Mouse (Mus musculus) neural tube, embryonic 11.5 days (tissue): ENCODE results near the gene Coro2b. TPM values are rescaled to one million over a fixed set of nuclear protein-coding genes. Genes with fewer than 3 reads are reported as not detected.

ENCODE experiments used
- ATAC-seq: fragments of 200-750 bp; cut with Nextera tagmentation; 2 replicates; pipeline ENCODE4 v1.8.0; 2017; ENCODE audit warnings: moderate number of reproducible peaks, mild to moderate bottlenecking, moderate TSS enrichment, moderate library complexity; ENCODE audit not compliant: insufficient read depth, low FRiP score, low TSS enrichment
- DNase-seq: peaks from one replicate; pipeline ENCODE4 v3.0.0-alpha.2; 2015; ENCODE audit warnings: low spot score
- H3K27ac ChIP-seq: fragments of 300-500 bp; sonication (generic); 2 replicates; pipeline ENCODE4 v1.5.1; 2014; ENCODE audit warnings: low read depth, mild to moderate bottlenecking, low read length
- H3K27me3 ChIP-seq: fragments of 300-500 bp; sonication (generic); 2 replicates; pipeline ENCODE4 v1.6.1; 2014; ENCODE audit warnings: mild to moderate bottlenecking, low read length, mixed read lengths; ENCODE audit not compliant: control insufficient read depth, insufficient read depth
- H3K36me3 ChIP-seq: fragments of 300-500 bp; sonication (generic); 2 replicates; pipeline ENCODE4 v1.6.1; 2014; ENCODE audit warnings: mild to moderate bottlenecking, low read length, moderate library complexity, mixed read lengths; ENCODE audit not compliant: control insufficient read depth, insufficient read depth
- H3K4me1 ChIP-seq: fragments of 300-500 bp; sonication (generic); 2 replicates; pipeline ENCODE4 v1.6.1; 2014; ENCODE audit warnings: low read length, mixed read lengths; ENCODE audit not compliant: control insufficient read depth, insufficient read depth
- H3K4me2 ChIP-seq: fragments of 300-500 bp; sonication (generic); 2 replicates; pipeline ENCODE4 v1.6.1; 2014; ENCODE audit warnings: low read depth, mild to moderate bottlenecking, moderate library complexity
- H3K4me3 ChIP-seq: fragments of 300-500 bp; sonication (generic); 2 replicates; pipeline ENCODE4 v1.5.1; 2014; ENCODE audit warnings: low read depth, low read length
- H3K9ac ChIP-seq: fragments of 300-500 bp; sonication (generic); 2 replicates; pipeline ENCODE4 v1.6.1; 2014; ENCODE audit warnings: mild to moderate bottlenecking, low read length
- H3K9me3 ChIP-seq: fragments of 300-500 bp; sonication (generic); 2 replicates; pipeline ENCODE4 v1.6.1; 2016; ENCODE audit warnings: low read length; ENCODE audit not compliant: control insufficient read depth
- WGBS: fragments of 180-500 bp; shearing (Covaris S2); extraction: QIAGEN DNeasy Blood & Tissue Kit; methylation state at CpG from one replicate; pipeline ENCODE4 v1.1.7; 2014; 5-methylcytosine and 5-hydroxymethylcytosine counted together
- polyA plus RNA-seq: library from polyadenylated mRNA; unstranded; fragments of >200 nt; fragmentation: Nextera tagmentation; extraction: Ambion mirVana; gene quantifications from 2 replicates; pipeline ENCODE4 v1.2.1, GENCODE M21; 2014

Gene Coro2b
- polyA plus RNA-seq, 1 experiment from 2014 or later = 23.7 TPM

DNA sequence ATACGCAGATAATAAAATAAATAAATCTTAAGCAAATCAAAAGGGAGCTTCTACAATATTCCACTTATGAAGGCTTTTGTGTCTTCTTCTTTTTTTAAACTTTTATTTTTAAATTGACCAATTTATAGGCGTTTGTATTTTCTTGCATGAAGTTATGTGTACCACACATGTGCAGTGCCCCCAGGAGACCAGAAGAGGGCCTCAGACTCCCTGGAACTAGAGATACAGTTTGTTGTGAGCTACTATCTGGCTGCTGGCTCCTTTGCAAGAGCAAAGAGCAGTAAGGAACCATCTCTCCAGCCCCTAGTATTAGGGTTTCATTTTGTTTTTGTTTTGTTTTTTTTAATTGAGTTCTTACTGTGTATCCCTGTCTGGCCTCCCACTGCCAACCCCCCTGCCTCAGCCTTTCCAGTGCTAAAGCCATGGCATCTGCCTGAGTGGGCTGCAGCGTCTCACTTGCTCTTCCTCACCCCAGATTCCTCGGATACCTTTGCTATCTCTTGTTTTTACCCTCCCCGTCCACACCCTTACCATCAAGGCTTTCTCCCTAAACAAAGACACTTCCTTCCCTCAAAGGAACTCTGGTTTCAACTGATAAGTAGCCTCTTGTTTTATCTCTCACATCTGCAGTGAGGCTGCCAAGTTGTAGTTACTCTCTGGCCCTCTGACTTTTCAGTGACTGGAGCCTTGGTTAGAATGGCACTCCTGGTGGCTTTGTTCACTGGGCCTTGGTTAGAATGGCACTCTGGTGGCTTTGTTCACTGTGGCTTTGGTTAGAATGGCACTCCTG, 129.3 kb downstream of the Coro2b start:
- Histone ChIP-seq H3K9me3 (no peaks in the 10 kb centered on the region), H3K4me3 (no peak overlapping the region), H3K4me2 (no peak overlapping the region), H3K4me1 (no peaks in the 10 kb centered on the region), H3K27me3 (no peaks in the 10 kb centered on the region), H3K36me3 (no peaks in the 10 kb centered on the region), H3K9ac (no peak overlapping the region), H3K27ac (no peak overlapping the region)
- 80% methylated on average over 5 of the region's 5 CpGs for WGBS
- ATAC-seq = no peak
- DNase-seq = no peak

- no peaks in the 10 kb centered on the region for H3K9me3 ChIP-seq
- no peak overlapping the region for H3K4me2 ChIP-seq
- no peak overlapping the region for H3K27ac ChIP-seq
- H3K9ac ChIP-seq = no peak overlapping the region
- no peaks in the 10 kb centered on the region for H3K4me1 ChIP-seq
- no peaks in the 10 kb centered on the region for H3K27me3 ChIP-seq
- DNase-seq (no peak), ATAC-seq (no peak)
- no peaks in the 10 kb centered on the region for H3K36me3 ChIP-seq
- no peak overlapping the region for H3K4me3 ChIP-seq
- WGBS = 87% methylated on average over 7 of the region's 7 CpGs
These were observed 130.3 kb downstream of the Coro2b start for GRCm38 (mm10) chr9:62406423-62407013.

- Histone ChIP-seq H3K4me1 (peaks cover 2% of the 10 kb centered on the region; the same call in 1 of the 2 replicates), H3K27ac (no peak overlapping the region), H3K4me3 (no peak overlapping the region), H3K4me2 (no peak overlapping the region), H3K9me3 (no peaks in the 10 kb centered on the region), H3K9ac (no peak overlapping the region), H3K36me3 (no peaks in the 10 kb centered on the region), H3K27me3 (no peaks in the 10 kb centered on the region)
- 76% methylated on average over 1 of the region's 1 CpGs for WGBS
- DNase-seq = no peak
- no peak for ATAC-seq
These were observed 135.3 kb downstream of the Coro2b start for GRCm38 (mm10) chr9:62401589-62401988.

- WGBS = 53% methylated on average over 11 of the region's 11 CpGs
- Histone ChIP-seq H3K4me1 (peaks cover 2% of the 10 kb centered on the region; the same call in 1 of the 2 replicates), H3K27ac (no peak overlapping the region), H3K27me3 (no peaks in the 10 kb centered on the region), H3K4me3 (no peak overlapping the region), H3K36me3 (no peaks in the 10 kb centered on the region), H3K9ac (no peak overlapping the region), H3K4me2 (no peak overlapping the region), H3K9me3 (no peaks in the 10 kb centered on the region)
- ATAC-seq = no peak
- DNase-seq = no peak
These were observed 136.2 kb downstream of the Coro2b start for GRCm38 (mm10) chr9:62400531-62401170.

GRCm38 (mm10) chr9:62394163-62394562, 142.7 kb downstream of the Coro2b start:
- Histone ChIP-seq H3K4me3 (no peak overlapping the region), H3K4me2 (no peak overlapping the region), H3K27me3 (no peaks in the 10 kb centered on the region), H3K9ac (no peak overlapping the region), H3K4me1 (no peaks in the 10 kb centered on the region), H3K36me3 (no peaks in the 10 kb centered on the region), H3K27ac (no peak overlapping the region), H3K9me3 (no peaks in the 10 kb centered on the region)
- ATAC-seq (no peak), DNase-seq (no peak)
- WGBS = 56% methylated on average over 2 of the region's 2 CpGs

DNA sequence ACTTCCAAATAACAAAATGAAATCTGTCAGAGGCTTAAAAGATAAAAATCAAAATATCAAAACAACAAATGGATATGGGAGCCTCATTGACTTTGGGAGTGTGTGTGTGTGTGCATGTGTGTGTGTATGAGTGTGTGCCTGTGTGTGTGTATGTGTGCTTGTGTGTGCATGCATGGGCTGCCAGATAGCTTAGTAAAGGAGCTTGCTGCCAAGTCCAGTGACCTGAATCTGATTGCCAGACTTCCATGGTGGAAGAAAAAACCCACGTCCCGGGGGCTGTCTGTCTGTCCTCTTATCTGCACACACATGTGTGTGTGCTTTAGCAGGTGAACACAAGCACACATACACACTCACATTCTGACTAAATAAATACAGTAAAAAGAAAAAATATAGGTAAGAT, 143.3 kb downstream of the Coro2b start:
- H3K9ac ChIP-seq = no peak overlapping the region
- no peaks in the 10 kb centered on the region for H3K27me3 ChIP-seq
- DNase-seq (no peak), ATAC-seq (no peak)
- H3K4me1 ChIP-seq = no peaks in the 10 kb centered on the region
- H3K4me2 ChIP-seq = no peak overlapping the region
- H3K36me3 ChIP-seq = no peaks in the 10 kb centered on the region
- no peak overlapping the region for H3K27ac ChIP-seq
- WGBS = 80% methylated on average over 2 of the region's 2 CpGs
- H3K9me3 ChIP-seq = no peaks in the 10 kb centered on the region
- H3K4me3 ChIP-seq = no peak overlapping the region

GRCm38 (mm10) chr9:62389735-62390134, 147.1 kb downstream of the Coro2b start:
- no peak overlapping the region for H3K27ac ChIP-seq
- H3K36me3 ChIP-seq = no peaks in the 10 kb centered on the region
- no peak overlapping the region for H3K4me3 ChIP-seq
- H3K4me2 ChIP-seq = no peak overlapping the region
- H3K27me3 ChIP-seq = no peaks in the 10 kb centered on the region
- DNase-seq (no peak), ATAC-seq (no peak)
- H3K9ac ChIP-seq = no peak overlapping the region
- H3K4me1 ChIP-seq = no peaks in the 10 kb centered on the region
- WGBS = 76% methylated on average over 9 of the region's 9 CpGs
- H3K9me3 ChIP-seq = no peaks in the 10 kb centered on the region

GRCm38 (mm10) chr9:62385727-62386518, 150.9 kb downstream of the Coro2b start:
- Histone ChIP-seq H3K9me3 (no peaks in the 10 kb centered on the region), H3K27ac (no peak overlapping the region), H3K27me3 (no peaks in the 10 kb centered on the region), H3K4me1 (no peaks in the 10 kb centered on the region), H3K4me3 (no peak overlapping the region), H3K4me2 (no peak overlapping the region), H3K36me3 (no peaks in the 10 kb centered on the region), H3K9ac (no peak overlapping the region)
- no peak for ATAC-seq
- no peak for DNase-seq
- WGBS = 88% methylated on average over 4 of the region's 4 CpGs
